Mouse (Mus musculus): ENCODE results near the gene Cdh23. TPM values are rescaled to one million over a fixed set of nuclear protein-coding genes. Genes with fewer than 3 reads are reported as not detected.

Cdh23 gene
- polyA plus RNA-seq, 2 experiments = 0.73 to 2.7 TPM

GRCm38 (mm10) chr10:60286546-60286945, 409.7 kb downstream of the Cdh23 start:
- ATAC-seq (ENCODE audit: low FRiP score, low read depth) = no peak
- H3K9ac ChIP-seq (ENCODE audit: low read depth, low read length, severe bottlenecking) = no peak overlapping the region
- H3K9me3 ChIP-seq (ENCODE audit: control insufficient read depth, low read length) = no peaks in the 10 kb centered on the region
- no peak for TF ChIP-seq POLR2A (IDR thresholded peaks at IDR 0.05; ENCODE audit: borderline replicate concordance, extremely low read depth, insufficient read depth, insufficient read length)
- DNase-seq (ENCODE audit: low spot score) = no peak
- H3K4me1 ChIP-seq (ENCODE audit: control insufficient read depth, insufficient read depth, low read length) = peaks cover 27% of the 10 kb centered on the region
- WGBS = 91% methylated on average over 7 of the region's 7 CpGs
- no peak overlapping the region for H3K4me2 ChIP-seq (replicated peaks; ENCODE audit: low read depth, low read length, severe bottlenecking)
- 0 out of 2 replicates have a peak overlapping the region, but pooled peaks have one; percentile 26 for H3K27ac ChIP-seq (replicated peaks; ENCODE audit: low read depth, low read length)
- H3K4me3 ChIP-seq (replicated peaks; ENCODE audit: low read length) = no peak overlapping the region
- H3K36me3 ChIP-seq (ENCODE audit: control insufficient read depth, insufficient read depth, low read length) = peaks cover 6% of the 10 kb centered on the region
- no peaks in the 10 kb centered on the region for H3K27me3 ChIP-seq (ENCODE audit: control insufficient read depth, insufficient read depth, low read length)

- H3K36me3 ChIP-seq (ENCODE audit: control insufficient read depth, insufficient read depth, low read length) = peaks cover 2% of the 10 kb centered on the region; the same call in 1 of the 2 replicates
- no peak overlapping the region for H3K4me3 ChIP-seq (replicated peaks; ENCODE audit: low read length)
- H3K9ac ChIP-seq (ENCODE audit: low read depth, low read length, severe bottlenecking) = no peak overlapping the region
- DNase-seq (ENCODE audit: low spot score) (peak; percentile 70), ATAC-seq (ENCODE audit: low FRiP score, low read depth) (peak; percentile 73; the same call in 1 of the 2 replicates)
- no peaks in the 10 kb centered on the region for H3K9me3 ChIP-seq (ENCODE audit: control insufficient read depth, low read length)
- H3K27me3 ChIP-seq (ENCODE audit: control insufficient read depth, insufficient read depth, low read length) = no peaks in the 10 kb centered on the region
- WGBS = 47% methylated on average over 14 of the region's 14 CpGs
- peaks cover 27% of the 10 kb centered on the region for H3K4me1 ChIP-seq (ENCODE audit: control insufficient read depth, insufficient read depth, low read length)
- peak overlapping the region; percentile 26 for H3K4me2 ChIP-seq (replicated peaks; ENCODE audit: low read depth, low read length, severe bottlenecking)
- peak overlapping the region; percentile 70 for H3K27ac ChIP-seq (replicated peaks; ENCODE audit: low read depth, low read length)
- TF ChIP-seq POLR2A (IDR thresholded peaks at IDR 0.05; ENCODE audit: borderline replicate concordance, extremely low read depth, insufficient read depth, insufficient read length) = no peak
Observed at GRCm38 (mm10) chr10:60285676-60286372, 410.5 kb downstream of the Cdh23 start.

- WGBS = 68% methylated on average over 8 of the region's 8 CpGs
- Histone ChIP-seq H3K4me1 (ENCODE audit: control insufficient read depth, insufficient read depth, low read length) (peaks cover 29% of the 10 kb centered on the region), H3K4me3 (replicated peaks; ENCODE audit: low read length) (no peak overlapping the region), H3K27me3 (ENCODE audit: control insufficient read depth, insufficient read depth, low read length) (no peaks in the 10 kb centered on the region), H3K9me3 (ENCODE audit: control insufficient read depth, low read length) (no peaks in the 10 kb centered on the region), H3K9ac (ENCODE audit: low read depth, low read length, severe bottlenecking) (no peak overlapping the region), H3K36me3 (ENCODE audit: control insufficient read depth, insufficient read depth, low read length) (peaks cover 2% of the 10 kb centered on the region; the same call in 1 of the 2 replicates), H3K27ac (replicated peaks; ENCODE audit: low read depth, low read length) (peak overlapping the region; percentile 70), H3K4me2 (replicated peaks; ENCODE audit: low read depth, low read length, severe bottlenecking) (peak overlapping the region; percentile 26; the same call in 1 of the 2 replicates)
- ATAC-seq (ENCODE audit: low FRiP score, low read depth) (no peak), DNase-seq (ENCODE audit: low spot score) (no peak)
- no peak for TF ChIP-seq POLR2A (IDR thresholded peaks at IDR 0.05; ENCODE audit: borderline replicate concordance, extremely low read depth, insufficient read depth, insufficient read length)
Observed at GRCm38 (mm10) chr10:60285183-60285582, 411.1 kb downstream of the Cdh23 start.

GRCm38 (mm10) chr10:60284676-60285111, 411.6 kb downstream of the Cdh23 start:
- ATAC-seq (ENCODE audit: low FRiP score, low read depth) (peak; percentile 51; the same call in 1 of the 2 replicates), DNase-seq (ENCODE audit: low spot score) (peak; percentile 28)
- Histone ChIP-seq H3K9ac (ENCODE audit: low read depth, low read length, severe bottlenecking) (peak overlapping the region; percentile 16; the same call in 1 of the 2 replicates), H3K4me2 (replicated peaks; ENCODE audit: low read depth, low read length, severe bottlenecking) (peak overlapping the region; percentile 19; the same call in 1 of the 2 replicates), H3K27ac (replicated peaks; ENCODE audit: low read depth, low read length) (peak overlapping the region; percentile 70), H3K27me3 (ENCODE audit: control insufficient read depth, insufficient read depth, low read length) (no peaks in the 10 kb centered on the region), H3K9me3 (ENCODE audit: control insufficient read depth, low read length) (no peaks in the 10 kb centered on the region), H3K4me1 (ENCODE audit: control insufficient read depth, insufficient read depth, low read length) (peaks cover 33% of the 10 kb centered on the region), H3K36me3 (ENCODE audit: control insufficient read depth, insufficient read depth, low read length) (peaks cover 5% of the 10 kb centered on the region; the same call in 1 of the 2 replicates), H3K4me3 (replicated peaks; ENCODE audit: low read length) (no peak overlapping the region)
- no peak for TF ChIP-seq POLR2A (IDR thresholded peaks at IDR 0.05; ENCODE audit: borderline replicate concordance, extremely low read depth, insufficient read depth, insufficient read length)
- WGBS = 45% methylated on average over 8 of the region's 8 CpGs

- Histone ChIP-seq H3K4me3 (replicated peaks; ENCODE audit: low read length) (no peak overlapping the region), H3K4me1 (ENCODE audit: control insufficient read depth, insufficient read depth, low read length) (peaks cover 36% of the 10 kb centered on the region), H3K27me3 (ENCODE audit: control insufficient read depth, insufficient read depth, low read length) (no peaks in the 10 kb centered on the region), H3K4me2 (replicated peaks; ENCODE audit: low read depth, low read length, severe bottlenecking) (no peak overlapping the region; the same call in 1 of the 2 replicates), H3K36me3 (ENCODE audit: control insufficient read depth, insufficient read depth, low read length) (peaks cover 6% of the 10 kb centered on the region; the same call in 1 of the 2 replicates), H3K27ac (replicated peaks; ENCODE audit: low read depth, low read length) (peak overlapping the region; percentile 70), H3K9ac (ENCODE audit: low read depth, low read length, severe bottlenecking) (0 out of 2 replicates have a peak overlapping the region, but pooled peaks have one; percentile 16), H3K9me3 (ENCODE audit: control insufficient read depth, low read length) (no peaks in the 10 kb centered on the region)
- TF ChIP-seq POLR2A (IDR thresholded peaks at IDR 0.05; ENCODE audit: borderline replicate concordance, extremely low read depth, insufficient read depth, insufficient read length) = no peak
- 80% methylated on average over 6 of the region's 6 CpGs for WGBS
- ATAC-seq (ENCODE audit: low FRiP score, low read depth) = no peak
- no peak for DNase-seq (ENCODE audit: low spot score)
Observed at GRCm38 (mm10) chr10:60284248-60284647, 412.0 kb downstream of the Cdh23 start.

All from limb, embryonic 14.5 days (tissue).